Mouse (Mus musculus): ENCODE measurements around the gene Mocs1. TPM values are rescaled to one million over a fixed set of nuclear protein-coding genes. Genes with fewer than 3 reads are reported as not detected.
"Not testable (repeated sequence)": the region's sequence is repeated elsewhere in the genome, so short reads cannot be mapped to it uniquely, and the experiment has no call there.

The Mocs1 gene
- polyA plus RNA-seq, 1 experiment from 2014 or later, result 7.7 TPM

- 78% methylated on average over 6 of the region's 6 CpGs for WGBS
- Histone ChIP-seq H3K27ac (ENCODE audit: low read length) (no peak overlapping the region), H3K4me2 (replicated peaks; ENCODE audit: low read depth, low read length) (peak overlapping the region; percentile 80), H3K27me3 (ENCODE audit: insufficient read depth, low read length) (no peaks in the 10 kb centered on the region), H3K4me3 (ENCODE audit: low read length) (peak overlapping the region; percentile 67; the same call in 1 of the 2 replicates), H3K36me3 (ENCODE audit: insufficient read depth, low read length) (peaks cover 6% of the 10 kb centered on the region; the same call in 1 of the 2 replicates), H3K9me3 (ENCODE audit: low read length) (no peaks in the 10 kb centered on the region), H3K9ac (replicated peaks; ENCODE audit: low read length) (peak overlapping the region; percentile 80; the same call in 1 of the 2 replicates), H3K4me1 (ENCODE audit: insufficient read depth, low read length) (peaks cover 35% of the 10 kb centered on the region)
- no peak for ATAC-seq (ENCODE audit: low FRiP score, low TSS enrichment)
Measured at GRCm38 (mm10) chr17:49429471-49430129, 1.4 kb downstream of the Mocs1 start.

- Histone ChIP-seq H3K4me3 (ENCODE audit: low read length) (no peak overlapping the region), H3K9me3 (ENCODE audit: low read length) (no peaks in the 10 kb centered on the region), H3K4me1 (ENCODE audit: insufficient read depth, low read length) (peaks cover 35% of the 10 kb centered on the region), H3K4me2 (replicated peaks; ENCODE audit: low read depth, low read length) (0 out of 2 replicates have a peak overlapping the region, but pooled peaks have one; percentile 1), H3K36me3 (ENCODE audit: insufficient read depth, low read length) (peaks cover 11% of the 10 kb centered on the region), H3K27me3 (ENCODE audit: insufficient read depth, low read length) (no peaks in the 10 kb centered on the region), H3K27ac (ENCODE audit: low read length) (no peak overlapping the region), H3K9ac (replicated peaks; ENCODE audit: low read length) (peak overlapping the region; percentile 23)
- WGBS, result 51% methylated on average over 6 of the region's 6 CpGs
- ATAC-seq (ENCODE audit: low FRiP score, low TSS enrichment), result no peak
Measured at GRCm38 (mm10) chr17:49430136-49430535, 2.0 kb downstream of the Mocs1 start.

GRCm38 (mm10) chr17:49431176-49431575, 3.0 kb downstream of the Mocs1 start:
- no peak for ATAC-seq (ENCODE audit: low FRiP score, low TSS enrichment)
- WGBS, result 91% methylated on average over 6 of the region's 6 CpGs
- H3K9ac ChIP-seq (replicated peaks; ENCODE audit: low read length), result no peak overlapping the region
- no peaks in the 10 kb centered on the region for H3K9me3 ChIP-seq (ENCODE audit: low read length)
- peaks cover 35% of the 10 kb centered on the region for H3K4me1 ChIP-seq (ENCODE audit: insufficient read depth, low read length)
- no peak overlapping the region for H3K27ac ChIP-seq (ENCODE audit: low read length)
- no peak overlapping the region for H3K4me3 ChIP-seq (ENCODE audit: low read length)
- no peak overlapping the region for H3K4me2 ChIP-seq (replicated peaks; ENCODE audit: low read depth, low read length)
- H3K36me3 ChIP-seq (ENCODE audit: insufficient read depth, low read length), result peaks cover 20% of the 10 kb centered on the region
- H3K27me3 ChIP-seq (ENCODE audit: insufficient read depth, low read length), result no peaks in the 10 kb centered on the region

- H3K9me3 ChIP-seq (ENCODE audit: low read length), result no peaks in the 10 kb centered on the region
- peaks cover 23% of the 10 kb centered on the region for H3K36me3 ChIP-seq (ENCODE audit: insufficient read depth, low read length)
- no peak overlapping the region for H3K4me2 ChIP-seq (replicated peaks; ENCODE audit: low read depth, low read length)
- no peak overlapping the region for H3K9ac ChIP-seq (replicated peaks; ENCODE audit: low read length)
- H3K27me3 ChIP-seq (ENCODE audit: insufficient read depth, low read length), result no peaks in the 10 kb centered on the region
- peak; percentile 28 for ATAC-seq (ENCODE audit: low FRiP score, low TSS enrichment)
- 38% methylated on average over 4 of the region's 4 CpGs for WGBS
- H3K4me3 ChIP-seq (ENCODE audit: low read length), result no peak overlapping the region
- peak overlapping the region; percentile 63 for H3K27ac ChIP-seq (ENCODE audit: low read length)
- H3K4me1 ChIP-seq (ENCODE audit: insufficient read depth, low read length), result peaks cover 35% of the 10 kb centered on the region
Measured at GRCm38 (mm10) chr17:49432071-49432711, 4.0 kb downstream of the Mocs1 start.

GRCm38 (mm10) chr17:49433071-49433470, 4.9 kb downstream of the Mocs1 start:
- H3K4me3 ChIP-seq (ENCODE audit: low read length), result no peak overlapping the region
- H3K27me3 ChIP-seq (ENCODE audit: insufficient read depth, low read length), result no peaks in the 10 kb centered on the region
- ATAC-seq (ENCODE audit: low FRiP score, low TSS enrichment), result no peak
- no peak overlapping the region for H3K9ac ChIP-seq (replicated peaks; ENCODE audit: low read length)
- H3K36me3 ChIP-seq (ENCODE audit: insufficient read depth, low read length), result peaks cover 24% of the 10 kb centered on the region
- H3K4me1 ChIP-seq (ENCODE audit: insufficient read depth, low read length), result peaks cover 31% of the 10 kb centered on the region
- H3K9me3 ChIP-seq (ENCODE audit: low read length), result no peaks in the 10 kb centered on the region
- H3K27ac ChIP-seq (ENCODE audit: low read length), result no peak overlapping the region
- H3K4me2 ChIP-seq (replicated peaks; ENCODE audit: low read depth, low read length), result no peak overlapping the region
- WGBS, result 93% methylated on average over 6 of the region's 6 CpGs

- H3K4me2 ChIP-seq (replicated peaks; ENCODE audit: low read depth, low read length), result no peak overlapping the region
- H3K9me3 ChIP-seq (ENCODE audit: low read length), result no peaks in the 10 kb centered on the region
- peaks cover 29% of the 10 kb centered on the region for H3K36me3 ChIP-seq (ENCODE audit: insufficient read depth, low read length)
- peaks cover 24% of the 10 kb centered on the region for H3K4me1 ChIP-seq (ENCODE audit: insufficient read depth, low read length)
- ATAC-seq (ENCODE audit: low FRiP score, low TSS enrichment), result no peak
- no peaks in the 10 kb centered on the region for H3K27me3 ChIP-seq (ENCODE audit: insufficient read depth, low read length)
- no peak overlapping the region for H3K4me3 ChIP-seq (ENCODE audit: low read length)
- 66% methylated on average over 6 of the region's 6 CpGs for WGBS
- no peak overlapping the region for H3K9ac ChIP-seq (replicated peaks; ENCODE audit: low read length)
- no peak overlapping the region for H3K27ac ChIP-seq (ENCODE audit: low read length)
Measured at GRCm38 (mm10) chr17:49434236-49434635, 6.1 kb downstream of the Mocs1 start.

GRCm38 (mm10) chr17:49435081-49435480, 6.9 kb downstream of the Mocs1 start:
- WGBS, result 88% methylated on average over 10 of the region's 10 CpGs
- no peaks in the 10 kb centered on the region for H3K27me3 ChIP-seq (ENCODE audit: insufficient read depth, low read length)
- H3K27ac ChIP-seq (ENCODE audit: low read length), result no peak overlapping the region
- ATAC-seq (ENCODE audit: low FRiP score, low TSS enrichment), result no peak
- H3K4me2 ChIP-seq (replicated peaks; ENCODE audit: low read depth, low read length), result no peak overlapping the region
- H3K9ac ChIP-seq (replicated peaks; ENCODE audit: low read length), result no peak overlapping the region
- H3K36me3 ChIP-seq (ENCODE audit: insufficient read depth, low read length), result peaks cover 36% of the 10 kb centered on the region
- peaks cover 16% of the 10 kb centered on the region; the same call in 1 of the 2 replicates for H3K4me1 ChIP-seq (ENCODE audit: insufficient read depth, low read length)
- H3K9me3 ChIP-seq (ENCODE audit: low read length), result no peaks in the 10 kb centered on the region
- H3K4me3 ChIP-seq (ENCODE audit: low read length), result no peak overlapping the region

GRCm38 (mm10) chr17:49436631-49437030, 8.5 kb downstream of the Mocs1 start:
- Histone ChIP-seq H3K4me3 (ENCODE audit: low read length) (no peak overlapping the region), H3K4me2 (replicated peaks; ENCODE audit: low read depth, low read length) (no peak overlapping the region), H3K27ac (ENCODE audit: low read length) (no peak overlapping the region), H3K27me3 (ENCODE audit: insufficient read depth, low read length) (no peaks in the 10 kb centered on the region), H3K4me1 (ENCODE audit: insufficient read depth, low read length) (peaks cover 18% of the 10 kb centered on the region; the same call in 1 of the 2 replicates), H3K9me3 (ENCODE audit: low read length) (no peaks in the 10 kb centered on the region), H3K9ac (replicated peaks; ENCODE audit: low read length) (no peak overlapping the region), H3K36me3 (ENCODE audit: insufficient read depth, low read length) (peaks cover 43% of the 10 kb centered on the region)
- no peak for ATAC-seq (ENCODE audit: low FRiP score, low TSS enrichment)
- WGBS, result 75% methylated on average over 6 of the region's 6 CpGs

GRCm38 (mm10) chr17:49437306-49437705, 9.1 kb downstream of the Mocs1 start:
- not testable (repeated sequence) for H3K4me2 ChIP-seq (replicated peaks; ENCODE audit: low read depth, low read length); H3K27ac ChIP-seq (ENCODE audit: low read length); ATAC-seq (ENCODE audit: low FRiP score, low TSS enrichment); H3K4me3 ChIP-seq (ENCODE audit: low read length); H3K9me3 ChIP-seq (ENCODE audit: low read length); H3K27me3 ChIP-seq (ENCODE audit: insufficient read depth, low read length); H3K9ac ChIP-seq (replicated peaks; ENCODE audit: low read length)
- H3K4me1 ChIP-seq (ENCODE audit: insufficient read depth, low read length), result peaks cover 13% of the 10 kb centered on the region; the same call in 1 of the 2 replicates
- H3K36me3 ChIP-seq (ENCODE audit: insufficient read depth, low read length), result peaks cover 43% of the 10 kb centered on the region
